Mouse (Mus musculus) stomach, embryonic 15.5 days (tissue): ENCODE data around the gene Dpp6. TPM values are rescaled to one million over a fixed set of nuclear protein-coding genes. Genes with fewer than 3 reads are reported as not detected.
A peak's percentile ranks its signal among the peaks of the same experiment; 100 is the strongest.

ENCODE experiments used
- ATAC-seq: fragments of 200-750 bp; cut with Nextera tagmentation; 2 replicates; pipeline ENCODE4 v1.8.0; 2017; ENCODE audit warnings: low read depth, moderate number of reproducible peaks, moderate TSS enrichment; ENCODE audit not compliant: insufficient read depth, low FRiP score
- H3K27ac ChIP-seq: fragments of 300-500 bp; sonication (generic); 2 replicates; pipeline ENCODE4 v1.5.1; 2015; ENCODE audit warnings: mild to moderate bottlenecking, inconsistent platforms
- H3K27me3 ChIP-seq: fragments of 300-500 bp; sonication (generic); replicated peaks from 2 replicates; pipeline ENCODE4 v1.6.1; 2015; ENCODE audit warnings: inconsistent platforms
- H3K36me3 ChIP-seq: fragments of 300-500 bp; sonication (generic); 2 replicates; pipeline ENCODE4 v1.6.1; 2015; ENCODE audit warnings: inconsistent platforms
- H3K4me1 ChIP-seq: fragments of 300-500 bp; sonication (generic); 2 replicates; pipeline ENCODE4 v1.6.1; 2015; ENCODE audit warnings: inconsistent platforms
- H3K4me2 ChIP-seq: fragments of 300-500 bp; sonication (generic); 2 replicates; pipeline ENCODE4 v1.6.1; 2015; ENCODE audit warnings: mild to moderate bottlenecking, inconsistent platforms
- H3K4me3 ChIP-seq: fragments of 300-500 bp; sonication (generic); replicated peaks from 2 replicates; pipeline ENCODE4 v1.5.1; 2015; ENCODE audit warnings: inconsistent platforms
- H3K9ac ChIP-seq: fragments of 300-500 bp; sonication (generic); 2 replicates; pipeline ENCODE4 v1.6.1; 2015; ENCODE audit warnings: inconsistent platforms
- H3K9me3 ChIP-seq: fragments of 300-500 bp; sonication (generic); 2 replicates; pipeline ENCODE4 v1.6.1; 2016; ENCODE audit warnings: inconsistent platforms
- whole genome bisulfite sequencing: fragments of 180-500 bp; shearing (Covaris S2); methylation state at CpG from one replicate; pipeline ENCODE4 v1.1.7; 2015; 5-methylcytosine and 5-hydroxymethylcytosine counted together
- polyA plus RNA-seq: library from polyadenylated mRNA; unstranded; fragments of >200 nt; fragmentation: Nextera tagmentation; extraction: Ambion mirVana; gene quantifications from 2 replicates; pipeline ENCODE4 v1.2.1, GENCODE M21; 2015

The Dpp6 gene
- polyA plus RNA-seq, 1 experiment from 2014 or later = 2.4 TPM

DNA sequence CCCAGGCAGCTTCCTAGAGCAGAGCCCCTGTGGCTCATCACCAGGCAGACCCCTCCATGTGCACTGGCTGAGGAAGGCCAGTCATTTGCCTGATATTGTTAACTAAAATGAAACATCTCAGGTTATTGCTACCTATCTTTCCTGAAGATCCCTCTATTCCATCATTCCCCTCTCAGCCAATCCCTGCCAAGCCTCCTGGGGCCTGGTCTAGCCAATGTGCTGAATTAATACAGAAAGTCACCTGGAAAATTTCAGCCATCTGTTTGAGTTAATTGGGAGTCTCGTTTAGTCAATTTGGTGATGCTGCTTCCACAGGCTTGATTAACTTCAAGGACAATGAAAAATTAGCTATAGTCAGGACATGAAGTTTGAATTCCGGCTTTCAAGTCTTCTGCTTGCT lies 818.9 kb downstream of the Dpp6 start:
- WGBS = 69% methylated on average over 2 of the region's 2 CpGs
- no peaks in the 10 kb centered on the region for H3K36me3 ChIP-seq
- no peaks in the 10 kb centered on the region for H3K27me3 ChIP-seq
- H3K9ac ChIP-seq = no peak overlapping the region
- no peak overlapping the region for H3K4me2 ChIP-seq
- ATAC-seq = no peak
- H3K4me1 ChIP-seq = no peaks in the 10 kb centered on the region
- H3K9me3 ChIP-seq = no peaks in the 10 kb centered on the region
- H3K4me3 ChIP-seq = no peak overlapping the region
- H3K27ac ChIP-seq = no peak overlapping the region

DNA sequence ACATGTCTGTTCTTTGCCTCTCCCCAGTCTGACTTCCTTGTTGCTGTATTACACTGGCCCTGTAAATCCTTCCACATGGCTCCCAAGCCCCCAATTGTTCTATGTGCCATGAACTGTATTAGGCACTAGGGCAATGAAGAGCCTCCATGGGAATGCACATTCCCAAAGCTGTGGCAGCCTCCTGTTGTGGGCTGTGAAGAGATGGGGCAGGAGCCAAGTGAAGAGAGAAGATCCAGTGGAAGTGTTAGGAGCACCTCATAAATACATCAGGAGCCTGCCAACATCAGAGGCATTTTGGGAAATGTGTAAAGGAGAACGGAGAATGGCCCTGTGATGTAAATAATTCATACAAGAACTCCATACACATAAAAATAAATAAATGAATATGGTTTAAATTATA lies 824.9 kb downstream of the Dpp6 start:
- ATAC-seq = no peak

DNA sequence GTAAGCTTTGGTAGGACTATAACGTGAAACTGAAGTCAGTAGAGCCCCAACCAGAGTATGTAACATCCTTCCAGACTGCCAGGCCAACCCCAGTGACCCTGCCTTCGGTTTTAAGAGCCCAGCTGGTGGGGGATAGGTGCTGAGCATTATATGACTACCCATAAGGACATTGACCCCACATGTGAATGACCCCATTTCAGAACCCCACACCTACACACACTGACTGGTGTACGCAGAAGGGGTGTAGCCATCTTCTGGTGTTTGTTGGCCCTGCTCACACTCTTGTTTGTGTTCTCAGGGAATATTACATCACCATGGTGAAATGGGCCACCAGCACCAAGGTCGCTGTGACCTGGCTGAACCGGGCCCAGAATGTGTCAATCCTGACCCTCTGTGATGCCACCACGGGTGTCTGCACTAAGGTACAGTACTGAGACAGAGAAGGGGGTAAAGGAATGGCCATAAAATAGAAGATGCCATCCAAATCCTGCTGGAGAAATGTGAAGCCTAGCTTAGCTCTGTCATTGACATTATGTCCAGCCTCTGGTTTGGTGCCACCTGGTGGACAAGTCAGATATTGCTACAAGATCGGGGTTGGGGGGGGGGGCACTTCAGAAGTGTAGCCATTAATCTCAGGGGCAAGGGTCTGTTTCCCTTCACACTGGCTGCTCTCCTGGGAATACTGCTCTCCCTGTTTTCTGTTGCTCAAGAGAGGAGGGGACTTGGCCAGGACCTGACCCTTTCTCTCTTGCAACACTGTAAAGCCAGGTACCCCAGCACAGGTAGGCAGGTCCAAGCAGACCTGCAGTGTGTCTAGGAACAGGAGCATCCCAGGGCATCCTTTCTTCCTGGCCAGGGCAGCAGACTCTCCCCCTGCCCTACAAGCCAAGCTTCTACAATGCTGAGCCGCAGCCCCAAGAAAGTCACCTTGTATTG lies 835.1 kb downstream of the Dpp6 start:
- H3K36me3 ChIP-seq = no peaks in the 10 kb centered on the region
- WGBS = 57% methylated on average over 8 of the region's 8 CpGs

More for the DNA sequence above, 824.9 kb downstream of the Dpp6 start:
- no peak overlapping the region for H3K4me3 ChIP-seq
- H3K36me3 ChIP-seq = no peaks in the 10 kb centered on the region
- no peaks in the 10 kb centered on the region for H3K4me1 ChIP-seq
- no peak overlapping the region for H3K4me2 ChIP-seq
- WGBS = 76% methylated on average over 1 of the region's 1 CpGs
- no peaks in the 10 kb centered on the region for H3K9me3 ChIP-seq
- H3K9ac ChIP-seq = no peak overlapping the region
- H3K27me3 ChIP-seq = no peaks in the 10 kb centered on the region
- no peak overlapping the region for H3K27ac ChIP-seq

DNA sequence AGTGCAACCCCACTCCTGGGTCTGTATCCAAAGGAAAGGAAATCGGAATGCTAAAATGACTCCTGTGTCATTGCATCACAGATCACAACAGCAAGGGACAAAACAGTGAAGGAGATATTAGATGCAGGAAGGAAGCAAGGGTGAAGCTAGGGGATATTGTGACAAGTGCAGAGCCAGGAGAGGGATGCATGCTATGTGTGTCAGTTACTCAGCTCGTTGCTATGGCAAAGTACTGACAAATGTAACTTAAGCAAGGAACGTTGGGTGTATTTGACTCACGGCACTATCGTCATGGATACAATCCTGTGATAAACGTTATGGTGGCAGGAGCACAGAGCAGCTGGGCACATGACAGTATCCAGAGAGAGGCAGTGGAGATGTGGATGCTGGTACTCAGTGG lies 839.1 kb downstream of the Dpp6 start:
- 52% methylated on average over 6 of the region's 6 CpGs for WGBS
- no peaks in the 10 kb centered on the region for H3K9me3 ChIP-seq
- no peak overlapping the region for H3K4me3 ChIP-seq
- H3K36me3 ChIP-seq = no peaks in the 10 kb centered on the region
- no peak for ATAC-seq
- no peak overlapping the region for H3K9ac ChIP-seq
- H3K4me1 ChIP-seq = no peaks in the 10 kb centered on the region
- H3K27ac ChIP-seq = no peak overlapping the region
- H3K4me2 ChIP-seq = no peak overlapping the region
- H3K27me3 ChIP-seq = no peaks in the 10 kb centered on the region

More for the DNA sequence above, 835.1 kb downstream of the Dpp6 start:
- Histone ChIP-seq H3K27me3 (no peaks in the 10 kb centered on the region), H3K4me2 (no peak overlapping the region), H3K9ac (no peak overlapping the region), H3K4me3 (no peak overlapping the region), H3K4me1 (no peaks in the 10 kb centered on the region), H3K27ac (no peak overlapping the region), H3K9me3 (no peaks in the 10 kb centered on the region)
- ATAC-seq = no peak

DNA sequence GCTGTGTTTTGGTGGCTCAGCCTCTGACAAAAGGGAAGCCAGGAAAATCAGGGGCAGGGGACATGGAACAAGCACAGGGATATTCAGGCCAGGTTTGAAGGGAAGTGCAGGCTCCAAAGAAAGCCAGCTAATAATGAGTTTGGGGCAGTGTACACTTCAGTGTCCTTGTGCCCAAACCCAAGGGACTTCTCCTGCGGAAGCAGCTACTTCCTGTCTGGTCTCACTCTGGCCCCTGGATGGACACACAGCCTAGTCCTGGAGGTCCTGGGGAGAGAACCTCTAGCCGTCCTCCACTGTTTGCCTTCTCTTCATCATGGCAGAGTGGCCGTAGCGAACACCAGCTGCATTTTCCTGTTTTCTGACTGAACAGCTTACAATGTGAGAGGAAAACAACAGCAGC lies 840.7 kb downstream of the Dpp6 start:
- no peak overlapping the region for H3K4me2 ChIP-seq
- H3K4me1 ChIP-seq = no peaks in the 10 kb centered on the region
- no peak overlapping the region for H3K9ac ChIP-seq
- no peak for ATAC-seq
- H3K9me3 ChIP-seq = no peaks in the 10 kb centered on the region
- H3K27me3 ChIP-seq = no peaks in the 10 kb centered on the region
- peak overlapping the region; percentile 11; the same call in 1 of the 2 replicates for H3K27ac ChIP-seq
- WGBS = 59% methylated on average over 4 of the region's 4 CpGs
- no peak overlapping the region for H3K4me3 ChIP-seq
- no peaks in the 10 kb centered on the region for H3K36me3 ChIP-seq

DNA sequence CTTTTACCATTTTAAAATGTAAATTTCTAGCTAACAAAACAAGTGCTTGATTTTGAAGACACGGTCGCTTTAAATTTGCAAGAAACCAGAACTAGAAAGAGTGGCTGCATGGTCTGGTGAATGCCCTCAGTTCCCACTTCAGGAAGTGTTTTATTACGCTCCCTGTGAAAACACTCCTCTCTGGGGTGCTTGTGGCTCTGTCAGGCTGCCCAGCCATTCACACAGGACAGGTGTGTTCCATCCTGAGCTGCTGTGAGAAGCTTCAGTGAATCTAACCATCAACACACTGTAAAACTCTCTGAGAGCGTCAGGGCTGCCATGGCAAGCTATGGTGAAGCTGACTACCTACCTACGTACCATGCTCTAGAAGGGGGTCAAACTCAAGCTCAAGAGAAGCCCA lies 841.2 kb downstream of the Dpp6 start:
- no peaks in the 10 kb centered on the region for H3K27me3 ChIP-seq
- ATAC-seq = no peak
- no peaks in the 10 kb centered on the region for H3K9me3 ChIP-seq
- 72% methylated on average over 5 of the region's 5 CpGs for WGBS
- H3K27ac ChIP-seq = no peak overlapping the region
- no peak overlapping the region for H3K4me2 ChIP-seq
- no peaks in the 10 kb centered on the region for H3K36me3 ChIP-seq
- no peak overlapping the region for H3K4me3 ChIP-seq
- no peaks in the 10 kb centered on the region for H3K4me1 ChIP-seq
- H3K9ac ChIP-seq = no peak overlapping the region

DNA sequence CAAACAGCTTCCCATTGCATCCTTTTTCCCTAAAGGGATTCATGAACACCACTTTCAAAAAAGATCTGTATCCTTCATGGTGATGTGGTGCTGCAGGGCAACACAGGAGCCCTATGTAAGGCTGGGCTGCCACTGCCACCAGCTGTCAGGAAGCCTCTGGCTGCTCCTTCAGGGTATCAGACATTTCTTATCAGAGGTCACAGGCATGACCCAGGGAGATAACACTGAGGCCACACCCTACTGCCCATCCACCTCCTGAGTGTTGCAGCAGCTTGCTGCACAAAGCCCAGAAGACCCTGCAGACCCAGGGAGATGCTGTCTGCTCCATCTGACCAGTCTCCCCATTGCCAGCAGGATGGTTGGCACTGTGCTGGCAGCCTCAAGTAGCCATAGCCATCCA lies 841.6 kb downstream of the Dpp6 start:
- H3K27ac ChIP-seq = no peak overlapping the region
- no peak overlapping the region for H3K4me2 ChIP-seq
- H3K4me1 ChIP-seq = no peaks in the 10 kb centered on the region
- no peaks in the 10 kb centered on the region for H3K36me3 ChIP-seq
- H3K9ac ChIP-seq = no peak overlapping the region
- H3K4me3 ChIP-seq = no peak overlapping the region
- no peaks in the 10 kb centered on the region for H3K9me3 ChIP-seq
- no peak for ATAC-seq
- no peaks in the 10 kb centered on the region for H3K27me3 ChIP-seq

DNA sequence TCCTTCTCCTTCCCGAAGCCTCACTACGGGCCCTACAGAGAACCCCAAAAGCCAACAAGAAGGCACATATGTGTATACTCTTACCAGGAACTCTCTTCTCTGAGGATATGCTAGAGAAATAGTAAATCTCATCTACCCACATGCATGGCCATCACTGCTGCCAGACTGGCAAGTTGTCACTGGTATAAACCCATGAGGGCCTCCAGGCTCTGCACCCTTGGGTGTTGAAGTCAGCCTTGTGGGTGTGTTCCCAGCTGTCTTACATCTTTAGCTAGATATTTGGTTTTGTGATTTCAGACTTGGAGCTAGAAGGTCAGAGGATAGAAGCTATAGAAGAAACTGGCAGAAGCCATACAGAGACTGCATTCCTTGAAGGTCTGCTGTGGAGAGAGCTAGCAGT lies 842.0 kb downstream of the Dpp6 start:
- H3K27ac ChIP-seq = no peak overlapping the region
- H3K4me1 ChIP-seq = no peaks in the 10 kb centered on the region
- H3K9ac ChIP-seq = no peak overlapping the region
- no peaks in the 10 kb centered on the region for H3K36me3 ChIP-seq
- no peak for ATAC-seq
- no peak overlapping the region for H3K4me3 ChIP-seq
- 88% methylated on average over 2 of the region's 2 CpGs for WGBS
- H3K9me3 ChIP-seq = no peaks in the 10 kb centered on the region
- no peak overlapping the region for H3K4me2 ChIP-seq
- H3K27me3 ChIP-seq = no peaks in the 10 kb centered on the region

DNA sequence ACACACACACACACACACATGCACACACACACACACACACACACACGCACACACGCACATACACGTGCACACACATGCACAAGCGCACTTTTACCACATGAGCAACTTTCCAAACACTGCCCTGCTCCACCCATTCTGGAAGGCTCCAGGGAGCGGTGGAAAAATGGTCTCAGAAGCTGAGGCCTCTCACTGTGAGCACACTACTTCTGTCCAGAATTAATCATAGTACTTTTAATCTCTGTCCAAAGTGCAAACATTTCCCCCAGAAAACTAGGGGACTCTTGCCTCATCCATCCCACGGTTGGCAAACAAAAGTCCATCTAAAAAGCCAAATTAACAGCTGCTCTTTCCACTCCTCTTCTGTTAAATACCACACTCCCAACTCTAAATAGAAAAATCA lies 842.8 kb downstream of the Dpp6 start:
- no peak overlapping the region for H3K9ac ChIP-seq
- no peak for ATAC-seq
- H3K27me3 ChIP-seq = no peaks in the 10 kb centered on the region
- H3K9me3 ChIP-seq = no peaks in the 10 kb centered on the region
- H3K27ac ChIP-seq = no peak overlapping the region
- no peak overlapping the region for H3K4me2 ChIP-seq
- no peak overlapping the region for H3K4me3 ChIP-seq
- no peaks in the 10 kb centered on the region for H3K36me3 ChIP-seq
- WGBS = 69% methylated on average over 6 of the region's 6 CpGs
- no peaks in the 10 kb centered on the region for H3K4me1 ChIP-seq

DNA sequence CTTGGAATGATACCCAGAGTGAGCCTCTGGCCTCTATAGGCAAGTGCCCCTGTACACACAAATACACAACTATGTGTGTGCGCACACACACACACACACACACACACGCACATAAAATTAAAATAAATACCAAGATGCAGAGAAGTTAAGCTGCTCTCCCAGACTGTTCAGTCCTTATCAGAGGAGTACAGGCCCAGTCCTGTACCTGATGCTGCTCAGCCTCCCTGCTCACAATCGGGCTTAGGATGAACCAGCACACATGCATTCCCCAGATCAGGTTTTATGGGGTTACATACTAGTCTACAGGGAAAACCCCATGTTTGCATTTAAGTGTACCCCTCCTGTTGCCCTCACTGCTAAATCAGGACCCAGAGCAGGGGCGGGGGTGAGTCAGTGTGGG lies 847.1 kb downstream of the Dpp6 start:
- Histone ChIP-seq H3K9me3 (no peaks in the 10 kb centered on the region), H3K4me3 (no peak overlapping the region), H3K4me1 (no peaks in the 10 kb centered on the region), H3K27me3 (no peaks in the 10 kb centered on the region), H3K27ac (no peak overlapping the region), H3K36me3 (no peaks in the 10 kb centered on the region), H3K4me2 (no peak overlapping the region), H3K9ac (no peak overlapping the region)
- 89% methylated on average over 4 of the region's 4 CpGs for WGBS
- no peak for ATAC-seq

DNA sequence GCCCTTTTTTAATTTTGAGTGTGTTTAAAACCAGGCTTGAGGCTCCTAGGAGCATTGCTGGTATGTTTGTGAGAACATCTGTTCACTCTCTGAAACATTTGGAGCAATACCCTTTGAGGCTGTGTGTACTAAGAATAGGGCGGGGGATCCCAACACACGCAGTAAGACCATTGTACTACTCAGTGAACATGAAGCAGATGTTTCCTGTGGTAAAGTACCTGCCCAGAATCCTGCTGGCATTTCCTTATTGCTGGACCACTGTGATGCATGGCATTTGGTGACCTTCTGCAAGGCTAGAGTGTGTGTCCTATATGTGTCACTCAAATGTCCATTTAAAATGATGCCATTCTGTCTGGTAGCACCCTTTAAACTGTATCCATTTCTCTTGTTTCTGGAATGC lies 854.5 kb downstream of the Dpp6 start:
- Histone ChIP-seq H3K9ac (no peak overlapping the region), H3K27me3 (no peaks in the 10 kb centered on the region), H3K9me3 (no peaks in the 10 kb centered on the region), H3K4me2 (no peak overlapping the region), H3K4me1 (no peaks in the 10 kb centered on the region), H3K36me3 (no peaks in the 10 kb centered on the region), H3K4me3 (no peak overlapping the region), H3K27ac (no peak overlapping the region)
- no peak for ATAC-seq
- 72% methylated on average over 2 of the region's 2 CpGs for WGBS

DNA sequence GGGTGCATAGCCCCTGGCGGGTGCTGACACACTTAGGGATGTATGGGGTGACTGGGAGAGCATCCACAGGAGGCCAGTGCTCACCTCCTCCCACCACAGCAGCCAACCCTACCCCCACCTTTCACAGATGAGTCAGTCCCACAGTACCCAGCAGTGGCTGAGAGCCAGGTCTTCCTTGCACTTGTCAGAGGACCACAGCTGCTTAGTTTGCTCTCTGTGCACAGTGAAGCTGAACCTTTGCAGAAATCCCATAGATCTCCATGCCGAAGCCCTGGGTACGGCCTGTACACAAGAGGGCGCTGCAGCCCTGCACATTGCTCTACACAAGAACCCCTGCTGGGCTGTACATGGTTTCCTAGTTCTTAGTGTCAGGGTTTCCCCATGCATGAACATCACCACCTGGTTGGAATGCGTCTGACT lies 860.3 kb downstream of the Dpp6 start:
- H3K4me1 ChIP-seq = no peaks in the 10 kb centered on the region
- no peak overlapping the region for H3K4me2 ChIP-seq
- no peaks in the 10 kb centered on the region for H3K36me3 ChIP-seq
- no peak overlapping the region for H3K27ac ChIP-seq
- H3K4me3 ChIP-seq = no peak overlapping the region
- ATAC-seq = no peak
- H3K9me3 ChIP-seq = no peaks in the 10 kb centered on the region
- no peak overlapping the region for H3K9ac ChIP-seq
- WGBS = 47% methylated on average over 5 of the region's 5 CpGs
- no peaks in the 10 kb centered on the region for H3K27me3 ChIP-seq

DNA sequence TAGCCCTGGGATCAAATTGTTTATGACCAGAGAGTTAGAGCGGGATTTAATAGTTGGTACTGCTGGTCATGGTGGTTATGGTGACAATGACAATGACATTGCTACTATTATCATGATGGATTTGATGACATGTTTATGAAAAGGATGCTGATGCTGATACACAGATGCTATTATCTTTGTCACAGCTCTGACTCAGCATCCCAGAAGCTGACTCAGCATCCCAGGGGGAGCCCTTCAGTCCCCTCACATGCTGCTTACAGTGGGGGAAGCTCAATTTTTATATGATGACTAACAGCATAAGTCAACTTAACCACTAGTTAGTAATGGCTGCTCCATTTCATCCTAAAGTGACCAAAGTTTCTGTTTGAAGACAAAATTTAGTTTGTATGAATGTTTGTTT lies 862.1 kb downstream of the Dpp6 start:
- Histone ChIP-seq H3K4me1 (no peaks in the 10 kb centered on the region), H3K4me2 (no peak overlapping the region), H3K27me3 (no peaks in the 10 kb centered on the region), H3K36me3 (no peaks in the 10 kb centered on the region), H3K9me3 (no peaks in the 10 kb centered on the region), H3K27ac (no peak overlapping the region), H3K4me3 (no peak overlapping the region), H3K9ac (no peak overlapping the region)
- no peak for ATAC-seq
- WGBS = 76% methylated on average over 1 of the region's 1 CpGs
